Mouse (Mus musculus) heart, postnatal 25 days (tissue): ENCODE data around the gene 2310011J03Rik. TPM values are rescaled to one million over a fixed set of nuclear protein-coding genes. Genes with fewer than 3 reads are reported as not detected.

Experiments used
- DNase-seq: peaks from one replicate; pipeline ENCODE4 v3.0.0; 2022; ENCODE audit warnings: low spot score
- intact Hi-C: fragments of 180-260 bp; cut with DNase I; formaldehyde crosslinking; loops from one replicate; pipeline ENCODE4 v1.15.1; 2025
- total RNA-seq, 2 experiments: library from RNA; stranded (reverse); gene quantifications; 2 replicates each; pipeline ENCODE4 v1.2.3; 2021

The 2310011J03Rik gene
- total RNA-seq, 2 experiments from 2014 or later, result 11.4 to 13.8 TPM

GRCm38 (mm10) chr10:80297526-80298133 is 22.7 kb downstream of the 2310011J03Rik start:
- intact Hi-C loops, result no loop called here
- DNase-seq, result no peak

- intact Hi-C loops, result no loop called here
- DNase-seq, result no peak
Observed at GRCm38 (mm10) chr10:80296824-80297223, 23.5 kb downstream of the 2310011J03Rik start.

- DNase-seq, result peak; percentile 60
- intact Hi-C loops, result loop anchor here (1.0 to 2.0 kb wide), 2 partner anchors 53 to 78 kb away; partner anchors contain the start of gene Adamtsl5
Observed at GRCm38 (mm10) chr10:80295618-80296425, 24.5 kb downstream of the 2310011J03Rik start, which contains the start of gene Apc2. TSS of gene Apc2 (plus strand) at chr10:80295977.

- intact Hi-C loops, result loop anchor here (1.0 to 2.0 kb wide), 2 partner anchors 54 to 79 kb away; partner anchors contain the start of gene Adamtsl5
- no peak for DNase-seq
Observed at GRCm38 (mm10) chr10:80294788-80295303, 25.5 kb downstream of the 2310011J03Rik start.

GRCm38 (mm10) chr10:80294311-80294710 is 26.0 kb downstream of the 2310011J03Rik start:
- intact Hi-C loops, result loop anchor here (2.0 kb wide), 1 partner anchor 54 kb away; the partner anchor contains the start of gene Adamtsl5
- no peak for DNase-seq

- no peak for DNase-seq
- intact Hi-C loops, result no loop called here
Observed at GRCm38 (mm10) chr10:80293325-80293724, 27.0 kb downstream of the 2310011J03Rik start.

GRCm38 (mm10) chr10:80292251-80293146 is 27.8 kb downstream of the 2310011J03Rik start, which contains the start of gene Rps15:
TSS of gene Rps15 (plus strand) at chr10:80292453.
- peak; percentile 88 for DNase-seq
- intact Hi-C loops, result no loop called here

GRCm38 (mm10) chr10:80288657-80289056 is 31.7 kb downstream of the 2310011J03Rik start:
- intact Hi-C loops, result no loop called here
- no peak for DNase-seq

GRCm38 (mm10) chr10:80288097-80288496 is 32.2 kb downstream of the 2310011J03Rik start:
- DNase-seq, result no peak
- intact Hi-C loops, result no loop called here

- DNase-seq, result no peak
- intact Hi-C loops, result no loop called here
Observed at GRCm38 (mm10) chr10:80285222-80286070, 34.9 kb downstream of the 2310011J03Rik start.

- no peak for DNase-seq
- intact Hi-C loops, result no loop called here
Observed at GRCm38 (mm10) chr10:80282481-80283441, 37.6 kb downstream of the 2310011J03Rik start.

GRCm38 (mm10) chr10:80281921-80282371 is 38.4 kb downstream of the 2310011J03Rik start:
- no peak for DNase-seq
- intact Hi-C loops, result no loop called here

GRCm38 (mm10) chr10:80281304-80281703 is 39.0 kb downstream of the 2310011J03Rik start:
- intact Hi-C loops, result no loop called here
- no peak for DNase-seq

GRCm38 (mm10) chr10:80279273-80279672 is 41.1 kb downstream of the 2310011J03Rik start:
- no peak for DNase-seq
- intact Hi-C loops, result no loop called here

GRCm38 (mm10) chr10:80278390-80278789 is 41.9 kb downstream of the 2310011J03Rik start:
- intact Hi-C loops, result no loop called here
- DNase-seq, result no peak

- intact Hi-C loops, result no loop called here
- DNase-seq, result no peak
Observed at GRCm38 (mm10) chr10:80276238-80276637, 44.1 kb downstream of the 2310011J03Rik start.

- intact Hi-C loops, result no loop called here
- DNase-seq, result no peak
Observed at GRCm38 (mm10) chr10:80273847-80274246, 46.5 kb downstream of the 2310011J03Rik start.
